Mouse (Mus musculus) forebrain, embryonic 16.5 days (tissue): ENCODE results near the gene Gstz1. TPM values are rescaled to one million over a fixed set of nuclear protein-coding genes. Genes with fewer than 3 reads are reported as not detected.
"Not testable (repeated sequence)": the region's sequence is repeated elsewhere in the genome, so short reads cannot be mapped to it uniquely, and the experiment has no call there.

Source experiments
- ATAC-seq: fragments of 200-750 bp; cut with Nextera tagmentation; 2 replicates; pipeline ENCODE4 v1.8.0; 2017; ENCODE audit warnings: mild to moderate bottlenecking, moderate library complexity
- H3K27ac ChIP-seq: fragments of 300-500 bp; sonication (generic); 2 replicates; pipeline ENCODE4 v1.5.1; 2014; ENCODE audit warnings: low read length, control low read depth
- H3K27me3 ChIP-seq: fragments of 300-500 bp; sonication (generic); replicated peaks from 2 replicates; pipeline ENCODE4 v1.6.1; 2014; ENCODE audit warnings: low read length; ENCODE audit not compliant: control insufficient read depth, insufficient read depth
- H3K36me3 ChIP-seq: fragments of 300-500 bp; sonication (generic); 2 replicates; pipeline ENCODE4 v1.6.1; 2014; ENCODE audit not compliant: control insufficient read depth, insufficient read depth
- H3K4me1 ChIP-seq: fragments of 300-500 bp; sonication (generic); replicated peaks from 2 replicates; pipeline ENCODE4 v1.6.1; 2014; ENCODE audit warnings: low read length; ENCODE audit not compliant: control insufficient read depth, insufficient read depth
- H3K4me2 ChIP-seq: fragments of 300-500 bp; sonication (generic); 2 replicates; pipeline ENCODE4 v1.6.1; 2014; ENCODE audit warnings: mild to moderate bottlenecking, low read length, control low read depth
- H3K4me3 ChIP-seq: fragments of 300-500 bp; sonication (generic); replicated peaks from 2 replicates; pipeline ENCODE4 v1.5.1; 2014; ENCODE audit warnings: mild to moderate bottlenecking, low read length, control low read depth
- H3K9ac ChIP-seq: fragments of 300-500 bp; sonication (generic); replicated peaks from 2 replicates; pipeline ENCODE4 v1.6.1; 2014; ENCODE audit warnings: low read depth, low read length, control low read depth
- H3K9me3 ChIP-seq: fragments of 300-500 bp; sonication (generic); 2 replicates; pipeline ENCODE4 v1.6.1; 2016; ENCODE audit warnings: low read length; ENCODE audit not compliant: control insufficient read depth
- WGBS: fragments of 180-500 bp; shearing (Covaris S2); extraction: QIAGEN DNeasy Blood & Tissue Kit; methylation state at CpG from one replicate; pipeline ENCODE4 v1.1.7; 2014; 5-methylcytosine and 5-hydroxymethylcytosine counted together
- polyA plus RNA-seq: library from polyadenylated mRNA; unstranded; fragments of >200 nt; fragmentation: Nextera tagmentation; extraction: Ambion mirVana; gene quantifications from 2 replicates; pipeline ENCODE4 v1.2.1, GENCODE M21; 2015

Gene Gstz1
- polyA plus RNA-seq, 1 experiment from 2014 or later = 30.0 TPM

DNA sequence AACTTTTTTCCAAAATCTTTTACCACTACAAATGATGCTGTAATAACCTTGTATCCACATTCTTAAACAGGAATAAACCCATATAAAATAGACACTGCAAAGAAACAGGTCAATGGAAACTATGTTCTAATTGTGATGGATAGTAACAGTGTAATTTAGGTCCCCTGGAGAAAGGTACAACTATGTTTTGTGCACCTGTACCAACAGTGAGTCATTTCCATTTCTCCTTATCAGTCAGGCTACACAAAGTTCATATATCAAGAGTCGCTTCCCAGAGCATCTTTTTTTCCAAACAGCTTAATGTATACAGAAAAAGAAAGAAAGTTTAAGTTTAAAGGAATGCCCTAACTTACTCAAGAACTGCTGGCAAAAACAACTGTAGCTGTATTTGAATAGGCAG is 48.1 kb downstream of the Gstz1 start:
- Histone ChIP-seq H3K27ac (no peak overlapping the region), H3K27me3 (no peaks in the 10 kb centered on the region), H3K4me1 (peaks cover 7% of the 10 kb centered on the region), H3K9me3 (no peaks in the 10 kb centered on the region), H3K4me2 (no peak overlapping the region), H3K4me3 (no peak overlapping the region), H3K36me3 (no peaks in the 10 kb centered on the region), H3K9ac (no peak overlapping the region)
- ATAC-seq = no peak
- 95% methylated on average over 1 of the region's 1 CpGs for WGBS

DNA sequence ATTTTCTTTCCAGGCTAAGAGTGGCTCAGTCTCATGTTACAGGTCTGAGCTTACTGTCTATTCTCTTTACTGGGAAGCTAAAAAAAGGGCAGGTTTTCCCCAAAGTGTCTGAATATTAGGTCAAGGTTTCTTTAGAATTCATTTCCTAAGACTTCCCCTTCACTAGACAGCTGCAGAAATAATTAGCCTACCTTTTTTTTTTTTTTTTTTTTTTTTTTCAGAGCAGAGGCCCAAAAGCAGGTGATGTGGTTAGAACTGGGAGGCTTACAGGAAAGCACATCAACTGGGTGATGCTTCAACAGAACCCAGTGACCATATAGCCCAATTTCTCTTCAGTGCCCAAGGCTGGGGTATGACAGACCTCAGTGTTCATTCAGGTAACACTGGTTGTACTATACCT is 49.3 kb downstream of the Gstz1 start:
- no peak overlapping the region for H3K27ac ChIP-seq
- no peaks in the 10 kb centered on the region for H3K27me3 ChIP-seq
- no peak overlapping the region for H3K4me2 ChIP-seq
- H3K9ac ChIP-seq = no peak overlapping the region
- H3K36me3 ChIP-seq = no peaks in the 10 kb centered on the region
- peaks cover 7% of the 10 kb centered on the region for H3K4me1 ChIP-seq
- H3K9me3 ChIP-seq = no peaks in the 10 kb centered on the region
- no peak for ATAC-seq
- no peak overlapping the region for H3K4me3 ChIP-seq

DNA sequence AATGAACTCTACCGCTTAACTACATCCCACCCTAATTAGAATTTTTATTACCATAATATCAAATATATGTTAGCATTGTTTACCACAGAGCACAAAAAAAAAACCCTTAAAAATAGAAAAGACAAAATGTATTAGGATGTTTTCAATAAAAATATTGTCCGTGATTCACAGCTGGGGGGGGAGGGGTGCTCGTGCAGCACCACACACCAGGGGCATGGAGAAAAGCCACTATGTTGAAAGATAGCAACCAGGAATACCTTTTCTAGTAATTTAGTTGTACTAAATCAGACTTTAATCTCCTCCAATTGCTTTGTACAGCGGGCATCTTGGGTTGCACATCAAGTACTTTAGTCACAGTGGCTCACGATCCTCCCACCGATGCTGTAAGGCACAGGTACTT is 51.8 kb downstream of the Gstz1 start:
- no peak for ATAC-seq
- H3K4me1 ChIP-seq = peaks cover 7% of the 10 kb centered on the region
- peak overlapping the region; percentile 87 for H3K4me3 ChIP-seq
- H3K27ac ChIP-seq = no peak overlapping the region
- no peaks in the 10 kb centered on the region for H3K9me3 ChIP-seq
- WGBS = 43% methylated on average over 6 of the region's 6 CpGs
- H3K9ac ChIP-seq = 0 out of 2 replicates have a peak overlapping the region, but pooled peaks have one; percentile 95
- H3K27me3 ChIP-seq = no peaks in the 10 kb centered on the region
- no peaks in the 10 kb centered on the region for H3K36me3 ChIP-seq
- peak overlapping the region; percentile 82 for H3K4me2 ChIP-seq

DNA sequence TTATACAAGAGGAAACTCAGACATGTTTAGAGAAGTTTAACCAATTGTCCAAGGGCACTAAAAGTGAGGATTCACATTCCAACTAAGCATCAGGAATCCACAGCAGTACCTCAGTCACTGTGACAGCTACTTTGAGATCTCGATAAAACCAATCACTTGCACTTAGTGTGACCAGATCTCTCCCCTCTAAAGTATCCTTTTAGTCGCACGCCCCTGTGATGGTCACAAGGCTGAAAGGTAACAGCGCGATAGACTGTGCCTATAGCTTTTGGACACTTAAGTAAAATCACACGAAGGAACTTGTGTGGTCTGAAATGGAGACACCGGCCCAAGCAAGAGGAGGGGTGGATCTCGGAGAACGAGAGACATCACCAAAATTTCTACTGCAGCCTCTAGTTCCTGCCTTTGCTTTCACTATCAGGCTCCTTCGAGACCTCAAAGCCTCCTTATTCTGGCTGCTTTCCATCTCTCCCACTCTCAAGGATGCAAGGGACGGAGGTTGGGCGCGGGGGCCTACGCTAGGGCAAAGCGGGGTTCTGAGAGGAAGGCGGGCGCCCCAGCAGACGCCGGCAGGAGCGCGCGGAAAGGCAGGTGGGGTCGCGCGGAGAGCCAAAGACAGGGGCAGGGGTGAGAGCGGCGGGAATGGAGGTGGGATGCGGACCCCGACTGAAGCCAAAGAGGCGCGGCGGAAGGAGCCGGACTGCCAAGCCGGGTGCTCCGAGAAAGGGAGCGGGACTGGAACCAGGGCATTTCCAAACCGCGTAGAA is 52.4 kb downstream of the Gstz1 start, which contains the start of gene Samd15:
Samd15 (plus strand) TSS at position 518 of the 767 bp plus-strand sequence.
- Histone ChIP-seq H3K4me3 (peak within 1 kb of the TSS; percentile 87), H3K4me2 (peak within 1 kb of the TSS; percentile 82), H3K9me3 (no peaks in the 10 kb centered on the region), H3K36me3 (no peaks in the 10 kb centered on the region), H3K27me3 (no peaks in the 10 kb centered on the region), H3K27ac (peak within 1 kb of the TSS; percentile 93), H3K9ac (peak within 1 kb of the TSS; percentile 95), H3K4me1 (peaks cover 7% of the 10 kb centered on the region)
- ATAC-seq = peak; percentile 68
- under 1% methylated on average over 38 of the region's 38 CpGs for WGBS

DNA sequence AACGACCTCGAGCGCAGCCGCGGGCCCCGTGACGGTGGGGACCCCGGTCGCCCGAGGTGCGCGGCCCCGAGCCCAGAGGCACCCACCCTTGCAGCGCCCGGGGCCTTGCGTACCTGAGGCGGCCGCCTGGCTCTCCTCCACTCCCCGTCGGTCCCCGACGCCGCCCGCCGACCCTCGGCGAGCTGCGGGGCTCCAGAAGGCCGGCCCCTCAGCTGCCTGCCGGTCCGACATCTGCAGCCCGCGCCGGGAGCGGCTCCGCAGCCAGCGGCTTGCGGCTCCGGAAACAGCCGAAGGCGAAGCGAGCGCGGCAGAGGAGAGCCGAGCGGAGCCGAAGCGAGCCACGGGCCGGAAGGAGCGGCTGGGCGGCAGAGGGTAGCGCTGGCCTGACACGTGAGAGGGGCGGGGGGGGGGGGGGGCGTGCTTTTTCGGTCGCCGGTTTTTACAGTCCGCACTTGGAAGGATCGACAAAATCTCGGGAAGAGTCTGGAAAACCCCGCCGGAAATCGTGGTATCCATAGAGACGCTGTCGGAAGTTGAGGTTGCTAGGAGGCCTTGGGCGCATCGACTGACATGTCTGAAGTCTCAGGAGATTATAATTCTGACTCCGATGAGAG is 53.1 kb downstream of the Gstz1 start, which contains the start of gene Tmed8:
Tmed8 (minus strand) TSS at position 482 of the 614 bp plus-strand sequence.
- WGBS = under 1% methylated on average over 56 of the region's 70 CpGs
- Histone ChIP-seq H3K36me3 (no peaks in the 10 kb centered on the region), H3K4me1 (peaks cover 7% of the 10 kb centered on the region), H3K9me3 (no peaks in the 10 kb centered on the region), H3K27ac (peak within 1 kb of the TSS; percentile 93), H3K4me2 (peak within 1 kb of the TSS; percentile 82), H3K27me3 (no peaks in the 10 kb centered on the region), H3K9ac (peak within 1 kb of the TSS; percentile 95), H3K4me3 (peak within 1 kb of the TSS; percentile 87)
- ATAC-seq = peak; percentile 96

DNA sequence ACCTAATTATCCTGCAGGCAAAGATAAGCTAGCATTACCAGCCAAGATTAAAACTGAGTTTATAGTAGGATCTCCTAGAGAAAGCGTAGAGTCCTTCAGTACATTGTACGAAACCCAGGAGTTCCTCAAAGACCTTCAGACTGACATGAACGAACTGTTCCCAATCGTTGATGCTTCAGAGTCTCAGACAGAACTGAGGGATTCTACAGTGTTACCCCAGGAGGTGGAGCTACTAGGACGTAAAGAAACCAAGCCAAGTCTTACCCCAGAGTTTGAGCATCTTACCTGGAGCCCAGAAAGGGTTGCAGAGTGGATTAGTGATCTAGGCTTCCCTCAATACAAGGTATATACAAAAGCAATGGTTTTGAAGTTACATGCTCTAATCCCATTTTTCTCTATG is 54.7 kb downstream of the Gstz1 start:
- Histone ChIP-seq H3K4me2 (no peak overlapping the region), H3K27me3 (no peaks in the 10 kb centered on the region), H3K4me3 (no peak overlapping the region), H3K36me3 (no peaks in the 10 kb centered on the region), H3K9me3 (no peaks in the 10 kb centered on the region), H3K4me1 (peaks cover 7% of the 10 kb centered on the region), H3K27ac (no peak overlapping the region), H3K9ac (no peak overlapping the region)
- no peak for ATAC-seq
- 72% methylated on average over 5 of the region's 5 CpGs for WGBS

DNA sequence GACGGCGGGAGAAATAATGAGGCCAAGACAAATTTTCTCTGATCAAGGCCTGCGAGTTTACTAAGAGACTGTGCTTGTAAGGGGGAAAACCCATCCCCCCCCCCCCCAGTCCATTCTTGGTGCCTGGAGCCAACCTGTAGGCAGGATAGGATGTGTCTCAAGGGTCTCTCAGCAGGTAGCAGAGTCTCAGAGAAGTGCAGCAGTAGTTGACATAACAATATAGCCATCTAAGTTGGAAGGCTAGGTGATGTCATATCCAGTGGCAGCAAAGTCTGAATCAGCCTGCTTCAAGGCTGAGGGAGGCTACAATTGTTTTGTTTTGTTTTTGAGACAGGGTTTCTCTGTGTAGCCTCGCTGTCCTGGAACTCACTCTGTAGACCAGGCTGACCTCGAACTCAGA is 58.8 kb downstream of the Gstz1 start:
- H3K27me3 ChIP-seq, ATAC-seq, H3K4me2 ChIP-seq, H3K4me3 ChIP-seq, H3K27ac ChIP-seq, H3K9me3 ChIP-seq, H3K36me3 ChIP-seq, H3K9ac ChIP-seq, H3K4me1 ChIP-seq: not testable (repeated sequence)
- WGBS = 84% methylated on average over 5 of the region's 5 CpGs

DNA sequence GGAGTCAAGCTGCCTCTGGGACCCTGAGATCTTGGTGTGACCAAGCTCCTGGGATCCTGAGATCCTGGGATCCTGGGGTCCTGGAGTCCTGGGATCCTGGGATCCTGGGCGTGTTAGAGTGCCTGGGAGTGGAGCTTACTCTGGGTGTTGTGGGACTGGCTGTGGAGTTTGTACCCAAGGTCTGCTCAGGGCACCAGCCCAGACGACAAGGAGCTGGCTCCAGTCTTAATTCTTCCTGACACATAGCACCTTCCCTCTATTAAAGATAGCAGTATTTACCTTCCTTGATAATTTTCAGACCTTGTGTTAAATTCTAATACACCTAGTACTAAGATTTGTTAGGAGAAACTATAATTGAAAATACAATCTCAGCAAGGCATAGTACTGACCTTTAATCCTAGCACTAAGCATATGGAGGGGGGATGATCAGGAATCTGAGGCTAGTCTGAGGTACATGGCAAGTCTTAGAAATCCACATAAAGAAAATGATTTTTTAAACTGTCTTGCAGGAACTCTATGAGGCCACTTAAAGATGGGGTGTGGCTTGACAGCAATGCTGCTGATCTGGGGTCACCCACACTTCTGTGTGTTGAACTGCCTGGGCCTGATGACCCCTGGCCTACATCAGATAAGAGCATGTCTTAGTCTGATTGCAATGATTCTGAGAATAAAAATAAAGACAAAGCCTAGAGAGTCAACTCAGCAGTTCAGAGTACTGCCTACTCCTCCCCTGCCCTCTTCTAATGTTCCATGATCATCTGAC is 66.1 kb downstream of the Gstz1 start:
- ATAC-seq = no peak
- Histone ChIP-seq H3K4me3 (no peak overlapping the region), H3K9me3 (no peaks in the 10 kb centered on the region), H3K4me2 (no peak overlapping the region), H3K9ac (no peak overlapping the region), H3K4me1 (no peaks in the 10 kb centered on the region), H3K36me3 (no peaks in the 10 kb centered on the region), H3K27ac (no peak overlapping the region), H3K27me3 (no peaks in the 10 kb centered on the region)
- WGBS = 60% methylated on average over 2 of the region's 2 CpGs
